Mouse (Mus musculus) forebrain, postnatal 0 days (tissue): Measurements from ENCODE around the gene Carhsp1. TPM values are rescaled to one million over a fixed set of nuclear protein-coding genes. Genes with fewer than 3 reads are reported as not detected.

Experiments
- ATAC-seq: fragments of 200-750 bp; cut with Nextera tagmentation; 2 replicates; pipeline ENCODE4 v1.8.0; 2017; ENCODE audit warnings: mild to moderate bottlenecking, moderate library complexity
- DNase-seq: peaks from one replicate; pipeline ENCODE4 v3.0.0-alpha.2; 2015
- H3K27ac ChIP-seq: fragments of 300-500 bp; sonication (generic); 2 replicates; pipeline ENCODE4 v1.5.1; 2014; ENCODE audit warnings: low read depth, mild to moderate bottlenecking, antibody characterized with exemption, low read length, moderate library complexity, mixed read lengths
- H3K27me3 ChIP-seq: fragments of 300-500 bp; sonication (generic); 2 replicates; pipeline ENCODE4 v1.6.1; 2014; ENCODE audit warnings: mild to moderate bottlenecking, low read length, mixed read lengths; ENCODE audit not compliant: insufficient read depth
- H3K36me3 ChIP-seq: fragments of 300-500 bp; sonication (generic); 2 replicates; pipeline ENCODE4 v1.6.1; 2014; ENCODE audit warnings: mild to moderate bottlenecking, moderate library complexity; ENCODE audit not compliant: insufficient read depth
- H3K4me1 ChIP-seq: fragments of 300-500 bp; sonication (generic); 2 replicates; pipeline ENCODE4 v1.6.1; 2014; ENCODE audit warnings: antibody characterized with exemption; ENCODE audit not compliant: insufficient read depth
- H3K4me2 ChIP-seq: fragments of 300-500 bp; sonication (generic); 2 replicates; pipeline ENCODE4 v1.6.1; 2014; ENCODE audit warnings: low read depth, mild to moderate bottlenecking, moderate library complexity
- H3K4me3 ChIP-seq: fragments of 300-500 bp; sonication (generic); 2 replicates; pipeline ENCODE4 v1.5.1; 2014; ENCODE audit warnings: low read depth, low read length, mixed read lengths
- H3K9ac ChIP-seq: fragments of 300-500 bp; sonication (generic); 2 replicates; pipeline ENCODE4 v1.6.1; 2014; ENCODE audit warnings: mild to moderate bottlenecking
- H3K9me3 ChIP-seq: fragments of 300-500 bp; sonication (generic); 2 replicates; pipeline ENCODE4 v1.6.1; 2016; ENCODE audit warnings: low read length
- CTCF ChIP-seq: sonication (generic); IDR thresholded peaks from 2 replicates; pipeline ENCODE4 v1.5.1; 2016; ENCODE audit warnings: antibody characterized with exemption, control low read depth, low read depth
- WGBS: fragments of 180-500 bp; shearing (Covaris S2); extraction: QIAGEN DNeasy Blood & Tissue Kit; methylation state at CpG from one replicate; pipeline ENCODE4 v1.1.7; 2014; 5-methylcytosine and 5-hydroxymethylcytosine counted together
- polyA plus RNA-seq: library from polyadenylated mRNA; unstranded; fragments of >200 nt; fragmentation: Nextera tagmentation; extraction: Ambion mirVana; gene quantifications from 2 replicates; pipeline ENCODE4 v1.2.1, GENCODE M21; 2015
- total RNA-seq: library from RNA; depleted of rRNA; stranded (reverse); fragments of >200 nt; gene quantifications from 2 replicates; pipeline ENCODE4 v1.2.3, GENCODE M21; 2014

The Carhsp1 gene
- total and polyA plus RNA-seq, 2 experiments from 2014 or later, result 142 to 144 TPM

DNA sequence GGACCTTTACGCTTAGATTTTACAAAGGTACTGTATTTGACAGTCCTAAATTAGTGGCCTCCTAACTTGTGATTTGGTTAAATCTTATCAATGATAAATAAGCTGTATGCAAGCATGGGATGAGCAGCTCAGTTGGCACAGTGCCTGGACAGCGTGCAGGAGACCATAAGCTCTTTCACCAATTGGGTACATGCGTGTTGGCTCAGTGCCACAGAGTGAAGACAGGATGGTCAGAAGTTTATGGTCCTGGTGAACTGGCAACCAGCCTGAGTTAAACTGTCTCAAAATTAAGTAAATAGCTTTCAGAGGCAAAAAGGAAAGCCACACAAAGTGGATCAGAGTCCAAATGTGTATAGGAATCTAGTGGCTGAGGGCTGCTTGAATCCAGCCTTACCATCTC lies 28.6 kb upstream of the Carhsp1 start:
- Histone ChIP-seq H3K27ac (no peak overlapping the region), H3K9me3 (no peaks in the 10 kb centered on the region), H3K4me1 (no peaks in the 10 kb centered on the region), H3K27me3 (no peaks in the 10 kb centered on the region), H3K36me3 (peaks cover 87% of the 10 kb centered on the region), H3K4me2 (no peak overlapping the region), H3K9ac (no peak overlapping the region), H3K4me3 (no peak overlapping the region)
- no peak for ATAC-seq
- 77% methylated on average over 3 of the region's 3 CpGs for WGBS
- TF ChIP-seq CTCF, result no peak
- no peak for DNase-seq

DNA sequence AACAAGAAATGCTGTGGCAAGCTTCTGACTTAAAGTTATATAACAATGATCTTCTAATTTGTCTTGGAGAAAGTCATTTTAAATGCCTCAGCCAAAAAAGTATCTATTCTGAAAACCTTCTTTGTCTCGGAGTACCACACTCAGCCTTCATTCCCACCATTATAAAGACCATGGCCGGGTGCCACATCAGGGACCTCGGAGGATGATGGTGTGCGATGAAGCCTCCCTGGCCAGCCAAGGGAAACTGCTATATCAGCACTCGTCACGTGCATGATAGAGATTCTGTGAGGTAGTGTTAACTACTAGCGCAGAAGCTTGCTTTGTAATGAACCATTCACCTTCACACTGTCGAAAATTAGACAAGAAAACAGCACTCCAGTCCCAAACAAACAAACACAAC lies 27.6 kb upstream of the Carhsp1 start:
- DNase-seq, result no peak

GRCm38 (mm10) chr16:8691206-8691605 lies 19.3 kb upstream of the Carhsp1 start:
- TF ChIP-seq CTCF, result no peak
- ATAC-seq (no peak), DNase-seq (no peak)
- WGBS, result 91% methylated on average over 7 of the region's 7 CpGs
- Histone ChIP-seq H3K9me3 (no peaks in the 10 kb centered on the region), H3K27me3 (no peaks in the 10 kb centered on the region), H3K4me2 (no peak overlapping the region), H3K36me3 (peaks cover 72% of the 10 kb centered on the region), H3K4me1 (no peaks in the 10 kb centered on the region), H3K27ac (no peak overlapping the region), H3K9ac (no peak overlapping the region), H3K4me3 (no peak overlapping the region)

More for the DNA sequence above, 27.6 kb upstream of the Carhsp1 start:
- no peak for ATAC-seq
- Histone ChIP-seq H3K36me3 (peaks cover 90% of the 10 kb centered on the region), H3K4me1 (no peaks in the 10 kb centered on the region), H3K9ac (no peak overlapping the region), H3K4me2 (no peak overlapping the region), H3K27me3 (no peaks in the 10 kb centered on the region), H3K27ac (no peak overlapping the region), H3K4me3 (no peak overlapping the region), H3K9me3 (no peaks in the 10 kb centered on the region)
- no peak for TF ChIP-seq CTCF
- WGBS, result 80% methylated on average over 8 of the region's 8 CpGs

DNA sequence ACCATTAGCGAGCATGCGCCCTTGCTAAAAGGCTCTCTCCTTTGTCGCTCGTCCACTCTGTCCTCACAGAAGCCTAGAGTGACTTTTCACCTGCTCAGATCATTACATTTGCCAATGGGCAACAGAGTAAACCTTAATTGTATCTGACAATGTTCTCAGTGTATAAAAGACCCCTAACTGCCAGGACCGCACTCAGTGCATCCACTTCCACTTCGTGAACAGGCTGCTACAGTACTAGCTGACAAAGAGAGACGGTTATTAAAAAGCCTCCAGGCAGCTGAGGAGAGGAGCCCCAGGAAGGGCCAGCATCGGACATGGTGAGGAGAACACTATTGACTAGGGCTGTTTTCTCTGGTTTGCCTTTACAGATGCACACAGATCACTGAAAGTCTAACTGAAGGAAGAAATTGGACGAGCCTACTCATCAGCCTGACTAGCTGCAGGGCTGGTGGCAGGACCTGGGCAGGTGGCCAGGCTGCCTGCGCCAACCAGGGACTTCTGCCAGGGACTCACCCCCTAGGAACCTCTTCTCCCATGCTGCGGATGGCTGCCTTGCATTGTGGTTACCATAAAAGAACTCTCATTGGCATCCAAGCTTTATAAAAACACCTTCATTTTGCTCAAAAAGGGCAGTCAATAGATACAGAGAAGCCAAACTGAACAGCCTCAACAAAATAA lies 18.2 kb upstream of the Carhsp1 start:
- H3K4me1 ChIP-seq, result no peaks in the 10 kb centered on the region
- no peaks in the 10 kb centered on the region for H3K27me3 ChIP-seq
- peaks cover 65% of the 10 kb centered on the region for H3K36me3 ChIP-seq
- 0 out of 2 replicates have a peak overlapping the region, but pooled peaks have one; percentile 15 for H3K27ac ChIP-seq
- 60% methylated on average over 11 of the region's 11 CpGs for WGBS
- ATAC-seq (peak; percentile 64), DNase-seq (peak; percentile 61)
- H3K4me2 ChIP-seq, result no peak overlapping the region
- H3K9me3 ChIP-seq, result no peaks in the 10 kb centered on the region
- H3K4me3 ChIP-seq, result no peak overlapping the region
- H3K9ac ChIP-seq, result no peak overlapping the region
- no peak for TF ChIP-seq CTCF

DNA sequence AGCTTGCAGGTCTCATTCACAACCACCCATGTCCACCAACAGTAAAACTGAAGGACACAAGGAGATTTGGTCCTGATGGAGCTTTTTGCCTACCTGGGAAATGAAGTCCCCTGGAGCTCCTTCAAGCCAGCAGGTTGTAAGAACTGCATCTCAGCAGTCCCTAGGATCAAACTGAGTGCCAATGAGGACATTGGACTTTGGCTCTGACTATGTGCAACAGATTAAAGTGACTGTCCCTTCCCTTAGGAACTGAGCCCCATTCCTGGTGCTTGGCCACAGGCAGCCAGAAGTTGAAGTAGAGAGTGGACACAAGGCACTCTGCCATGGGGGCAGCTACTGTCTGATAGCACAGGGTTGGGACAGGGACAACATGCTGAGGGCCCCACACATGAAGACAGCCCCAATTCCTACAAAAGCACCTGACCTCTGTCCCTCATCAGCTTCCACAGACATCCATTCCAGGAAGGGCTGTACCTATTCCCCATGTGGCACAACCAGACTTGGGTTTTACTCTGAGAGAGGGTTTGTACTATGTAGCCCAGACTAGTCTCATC lies 15.7 kb upstream of the Carhsp1 start:
- Histone ChIP-seq H3K27ac (no peak overlapping the region), H3K9me3 (no peaks in the 10 kb centered on the region), H3K4me2 (no peak overlapping the region), H3K9ac (no peak overlapping the region), H3K4me3 (no peak overlapping the region), H3K36me3 (peaks cover 44% of the 10 kb centered on the region), H3K27me3 (no peaks in the 10 kb centered on the region), H3K4me1 (no peaks in the 10 kb centered on the region)
- no peak for DNase-seq
- ATAC-seq, result no peak
- no peak for TF ChIP-seq CTCF

GRCm38 (mm10) chr16:8686871-8687535 lies 15.0 kb upstream of the Carhsp1 start:
- 0 out of 2 replicates have a peak, but pooled peaks have one; percentile 2 for ATAC-seq
- no peaks in the 10 kb centered on the region for H3K9me3 ChIP-seq
- no peak overlapping the region for H3K4me3 ChIP-seq
- no peaks in the 10 kb centered on the region for H3K4me1 ChIP-seq
- 84% methylated on average over 11 of the region's 11 CpGs for WGBS
- no peak overlapping the region for H3K27ac ChIP-seq
- DNase-seq, result no peak
- H3K4me2 ChIP-seq, result no peak overlapping the region
- H3K9ac ChIP-seq, result no peak overlapping the region
- TF ChIP-seq CTCF, result no peak
- H3K27me3 ChIP-seq, result no peaks in the 10 kb centered on the region
- H3K36me3 ChIP-seq, result peaks cover 38% of the 10 kb centered on the region
